Mouse (Mus musculus): ENCODE data around the gene Tekt3. TPM values are rescaled to one million over a fixed set of nuclear protein-coding genes. Genes with fewer than 3 reads are reported as not detected.

Gene Tekt3
- total RNA-seq, 2 experiments from 2014 or later = not detected

GRCm38 (mm10) chr11:63058375-63058952, 3.0 kb upstream of the Tekt3 start:
- no peak for DNase-seq (ENCODE audit: low spot score in 2 of 2)

- DNase-seq (ENCODE audit: low spot score in 2 of 2) = no peak
Measured at GRCm38 (mm10) chr11:63059911-63060310, 1.5 kb upstream of the Tekt3 start.

GRCm38 (mm10) chr11:63066526-63066925, 5.1 kb downstream of the Tekt3 start:
- DNase-seq (ENCODE audit: low spot score in 2 of 2) = no peak

- DNase-seq (ENCODE audit: low spot score in 2 of 2) = no peak
Measured at GRCm38 (mm10) chr11:63070081-63070480, 8.6 kb downstream of the Tekt3 start.

- no peak for DNase-seq (ENCODE audit: low spot score in 2 of 2)
Measured at GRCm38 (mm10) chr11:63084536-63084935, 23.1 kb downstream of the Tekt3 start.

GRCm38 (mm10) chr11:63088672-63089071, 27.2 kb downstream of the Tekt3 start:
- no peak for DNase-seq (ENCODE audit: low spot score in 2 of 2)

GRCm38 (mm10) chr11:63090210-63090609, 28.8 kb downstream of the Tekt3 start:
- no peak for DNase-seq (ENCODE audit: low spot score in 2 of 2)

- DNase-seq (ENCODE audit: low spot score in 2 of 2) = no peak
Measured at GRCm38 (mm10) chr11:63090986-63091385, 29.5 kb downstream of the Tekt3 start.

GRCm38 (mm10) chr11:63092271-63092670, 30.8 kb downstream of the Tekt3 start:
- no peak for DNase-seq (ENCODE audit: low spot score in 2 of 2)

GRCm38 (mm10) chr11:63093601-63094000, 32.1 kb downstream of the Tekt3 start:
- DNase-seq (ENCODE audit: low spot score in 2 of 2) = no peak

GRCm38 (mm10) chr11:63094496-63094895, 33.0 kb downstream of the Tekt3 start:
- no peak for DNase-seq (ENCODE audit: low spot score in 2 of 2)

- DNase-seq (ENCODE audit: low spot score in 2 of 2) = no peak
Measured at GRCm38 (mm10) chr11:63098016-63098415, 36.6 kb downstream of the Tekt3 start.

- DNase-seq (ENCODE audit: low spot score in 2 of 2) = no peak
Measured at GRCm38 (mm10) chr11:63099390-63099789, 37.9 kb downstream of the Tekt3 start.

- no peak for DNase-seq (ENCODE audit: low spot score in 2 of 2)
Measured at GRCm38 (mm10) chr11:63103256-63103655, 41.8 kb downstream of the Tekt3 start.

- DNase-seq (ENCODE audit: low spot score in 2 of 2) = no peak
Measured at GRCm38 (mm10) chr11:63104026-63104425, 42.6 kb downstream of the Tekt3 start.

GRCm38 (mm10) chr11:63109230-63109775, 47.8 kb downstream of the Tekt3 start:
- no peak for DNase-seq (ENCODE audit: low spot score in 2 of 2)

GRCm38 (mm10) chr11:63110329-63110728, 48.9 kb downstream of the Tekt3 start:
- DNase-seq (ENCODE audit: low spot score in 2 of 2) = no peak

GRCm38 (mm10) chr11:63114807-63115641, 53.6 kb downstream of the Tekt3 start:
- no peak for DNase-seq (ENCODE audit: low spot score in 2 of 2)

GRCm38 (mm10) chr11:63116652-63117051, 55.2 kb downstream of the Tekt3 start:
- no peak for DNase-seq (ENCODE audit: low spot score in 2 of 2)

GRCm38 (mm10) chr11:63117266-63117665, 55.8 kb downstream of the Tekt3 start:
- no peak for DNase-seq (ENCODE audit: low spot score in 2 of 2)

GRCm38 (mm10) chr11:63119791-63120190, 58.3 kb downstream of the Tekt3 start:
- no peak for DNase-seq (ENCODE audit: low spot score in 2 of 2)

- no peak for DNase-seq (ENCODE audit: low spot score in 2 of 2)
Measured at GRCm38 (mm10) chr11:63122249-63122648, 60.8 kb downstream of the Tekt3 start.
